Mouse (Mus musculus) ovary, postnatal 14 days (tissue): ENCODE measurements around the gene Dnajb7.

ENCODE experiments used
- DNase-seq: peaks from one replicate; pipeline ENCODE4 v3.0.0; 2022; ENCODE audit warnings: low spot score

Gene Dnajb7

DNA sequence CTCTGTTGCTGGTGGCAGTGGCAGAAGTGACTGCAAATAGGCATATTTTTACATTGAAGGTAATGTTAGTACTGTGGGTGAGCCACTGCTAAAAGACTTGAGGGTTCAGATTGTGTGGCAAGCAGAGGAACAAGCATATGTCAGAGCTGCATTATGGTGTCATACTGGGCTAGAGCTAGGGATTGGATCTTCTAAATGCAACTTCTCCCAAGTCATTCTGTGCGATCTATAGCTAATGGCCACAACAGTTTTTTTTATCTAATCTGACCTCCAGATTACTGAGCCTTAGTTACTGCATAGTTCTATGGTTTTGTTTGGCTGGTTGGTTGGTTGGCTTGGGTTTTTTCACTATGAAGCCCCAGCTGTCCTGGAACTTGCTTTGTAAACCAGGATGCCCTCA is at the start of gene Dnajb7:
TSS of gene Dnajb7 (minus strand) at position 101 of the 400 bp plus-strand sequence.
- DNase-seq = no peak

DNA sequence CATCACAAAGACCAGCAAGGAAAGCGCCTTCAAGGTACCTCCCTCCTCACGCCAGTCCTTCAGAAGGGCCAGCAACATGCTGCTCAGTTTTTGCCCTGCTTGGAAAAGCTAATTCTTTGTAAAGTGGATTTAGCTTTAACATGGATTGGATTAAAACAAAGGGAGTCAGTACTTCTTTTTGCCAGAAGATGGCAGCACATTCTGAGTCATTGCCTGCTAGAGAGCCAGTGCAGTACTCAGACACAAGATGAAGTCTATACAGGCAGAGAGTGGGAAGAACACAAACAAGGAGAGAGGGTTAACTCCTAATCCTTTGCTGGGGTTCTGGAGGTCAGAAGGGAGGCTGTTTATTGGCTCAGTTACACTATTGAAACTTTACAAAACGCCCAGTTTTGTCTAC is 40.4 kb upstream of the Dnajb7 start:
- peak; percentile 69 for DNase-seq

DNA sequence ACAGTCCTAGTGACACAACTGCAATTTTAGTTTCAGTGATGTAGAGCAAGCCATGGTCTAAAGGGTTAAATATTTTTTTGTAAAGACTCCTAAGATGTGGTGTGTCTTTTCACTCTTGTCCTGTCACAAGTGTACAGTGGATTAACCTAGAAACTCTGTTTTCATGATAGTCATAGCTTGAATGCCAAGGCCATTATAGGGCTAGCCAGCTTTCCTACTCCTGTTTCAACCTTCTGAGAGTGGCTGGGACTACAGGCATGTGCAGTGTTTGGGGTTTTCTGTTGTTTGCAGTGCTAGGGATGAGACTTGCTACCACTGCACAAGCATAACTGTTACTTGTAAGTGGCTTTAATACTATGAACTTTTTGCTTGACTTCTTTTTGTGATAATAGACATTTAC is 31.1 kb upstream of the Dnajb7 start:
- DNase-seq = no peak

DNA sequence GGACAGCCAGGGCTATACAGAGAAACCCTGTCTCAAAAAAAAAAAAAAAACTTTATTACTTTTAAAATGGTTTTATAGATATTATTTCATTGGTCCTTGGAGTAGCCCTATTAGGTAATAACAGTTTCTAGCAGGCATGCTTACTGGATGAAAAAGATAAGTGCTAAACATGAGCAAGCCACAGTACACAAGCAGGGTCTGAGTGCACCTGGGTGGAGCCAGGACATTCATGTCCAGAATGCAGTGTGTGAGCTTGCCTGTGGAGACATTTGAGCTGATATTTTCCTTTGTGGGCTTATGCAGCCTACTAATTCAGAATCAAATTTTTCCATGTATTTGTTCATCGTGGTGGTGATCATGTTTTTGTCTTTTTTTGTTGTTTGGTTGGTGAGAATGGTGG is 30.2 kb upstream of the Dnajb7 start:
- DNase-seq = no peak

DNA sequence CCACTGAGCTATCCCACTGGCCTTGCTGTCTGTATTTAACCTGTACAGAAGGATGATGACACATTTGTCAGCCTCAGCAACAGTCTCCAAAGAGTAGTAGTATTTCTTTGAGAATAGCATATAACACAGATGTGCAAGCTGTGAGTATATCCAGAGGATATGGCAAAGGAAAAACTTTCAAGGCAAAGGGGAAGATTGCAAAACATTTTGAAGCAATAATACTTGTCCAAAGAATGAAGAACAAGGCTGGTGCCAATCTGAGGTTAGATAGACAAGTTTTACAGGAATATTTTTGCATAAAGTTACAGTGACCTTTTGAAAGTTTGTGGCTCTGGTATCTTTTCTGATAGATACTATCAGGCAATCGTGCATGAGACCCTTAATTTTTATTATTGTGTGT is 23.1 kb upstream of the Dnajb7 start:
- no peak for DNase-seq

DNA sequence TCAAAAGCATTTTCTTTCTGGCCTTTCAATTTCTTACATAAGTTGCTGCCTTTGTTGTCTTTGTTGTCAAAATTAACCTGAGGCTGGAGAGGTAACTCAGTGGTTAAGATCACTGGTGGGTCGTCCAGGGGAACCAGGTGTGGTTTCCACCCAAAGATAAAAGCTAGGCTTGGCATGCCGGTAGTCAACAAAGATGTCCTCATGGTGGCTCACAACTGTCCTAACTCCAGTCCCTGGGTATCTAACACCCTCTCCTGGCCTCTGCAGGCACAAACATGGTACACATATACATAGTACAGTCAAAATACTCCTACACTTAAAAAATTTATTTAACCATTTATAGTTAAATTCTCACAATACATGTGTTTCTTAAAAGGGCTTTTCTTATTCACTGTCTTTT is 19.8 kb upstream of the Dnajb7 start:
- no peak for DNase-seq

DNA sequence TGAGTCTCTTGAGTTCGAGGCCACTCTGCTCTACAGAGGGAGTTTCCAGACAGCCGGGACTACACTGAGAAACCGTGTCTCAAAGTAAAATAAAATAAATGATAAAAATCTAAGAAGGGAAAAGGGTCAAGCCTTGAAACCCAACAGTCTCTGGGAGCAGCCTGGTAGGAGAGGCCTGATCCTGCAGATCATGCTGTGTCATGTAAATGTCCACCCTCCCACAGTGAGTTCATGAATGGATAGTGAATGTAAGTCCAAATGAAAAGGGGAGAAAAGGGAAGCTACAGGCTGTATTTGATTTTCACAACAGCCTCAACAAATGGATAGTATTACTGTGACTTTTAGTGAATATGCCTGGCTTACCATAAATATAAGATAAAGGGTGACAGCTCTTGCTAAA is 17.2 kb upstream of the Dnajb7 start:
- DNase-seq = no peak

DNA sequence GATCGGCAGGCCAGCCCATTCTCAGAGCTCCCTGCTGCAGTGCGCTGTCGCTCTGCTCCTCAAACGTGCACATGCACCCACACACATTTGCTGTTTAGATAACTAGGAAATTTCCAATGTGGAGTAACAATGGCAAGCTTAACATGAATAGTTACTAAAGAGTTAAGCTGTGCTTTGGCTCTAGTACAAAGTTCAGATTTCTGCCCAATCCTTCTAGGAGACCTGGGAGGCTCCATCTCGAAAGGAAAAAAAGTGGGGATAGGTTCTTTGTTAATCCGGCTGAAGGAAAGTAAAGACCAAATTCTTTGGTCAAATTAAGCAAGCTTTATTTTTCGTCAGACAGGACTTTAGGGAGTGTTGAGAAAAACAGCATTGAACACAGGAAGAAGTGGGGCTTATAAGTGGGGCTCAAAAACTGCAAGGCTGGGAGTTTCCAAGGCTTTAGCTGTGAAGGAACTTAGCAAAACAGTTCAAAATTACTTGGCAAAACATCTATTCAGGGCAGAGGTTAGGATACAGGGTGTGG is 14.1 kb upstream of the Dnajb7 start:
- DNase-seq = no peak

DNA sequence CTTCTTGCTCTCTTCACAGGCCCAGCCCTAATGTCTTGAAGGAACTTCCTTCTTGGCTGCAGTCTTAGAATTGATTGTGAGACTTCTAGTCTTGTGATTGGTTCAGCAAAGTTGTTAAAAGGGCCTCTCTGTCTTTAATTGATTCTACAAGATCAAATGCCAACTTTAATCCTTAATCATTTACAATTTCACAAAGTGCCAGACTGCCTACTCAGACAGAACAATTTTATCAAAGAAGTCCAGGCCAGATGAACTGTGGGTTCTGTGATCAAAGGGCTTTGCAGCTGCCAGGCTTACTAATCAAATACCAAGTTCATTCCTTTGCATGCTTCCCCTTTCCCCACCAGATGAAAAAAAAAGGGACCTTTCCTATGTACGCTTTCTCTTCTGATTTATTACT is 13.4 kb upstream of the Dnajb7 start:
- DNase-seq = no peak

DNA sequence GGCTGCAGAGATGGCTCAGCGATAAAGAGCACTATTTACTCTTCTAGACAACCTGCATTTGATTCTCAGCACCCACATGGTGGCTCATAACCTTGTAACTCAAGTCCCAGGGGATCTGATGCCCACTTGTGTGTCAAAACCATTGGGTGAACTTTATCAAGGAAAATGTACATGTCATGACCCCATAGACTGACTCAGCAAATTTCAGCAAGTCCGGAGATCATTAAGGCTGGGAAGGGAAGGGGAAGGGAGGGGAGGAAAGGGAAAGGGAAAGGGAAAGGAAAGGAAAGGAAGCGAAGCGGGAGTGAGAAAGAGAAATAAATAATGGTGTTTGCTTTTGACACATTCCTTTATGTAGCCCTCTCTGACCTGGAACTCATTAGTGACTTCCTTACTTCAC is 10.0 kb upstream of the Dnajb7 start:
- DNase-seq = no peak

DNA sequence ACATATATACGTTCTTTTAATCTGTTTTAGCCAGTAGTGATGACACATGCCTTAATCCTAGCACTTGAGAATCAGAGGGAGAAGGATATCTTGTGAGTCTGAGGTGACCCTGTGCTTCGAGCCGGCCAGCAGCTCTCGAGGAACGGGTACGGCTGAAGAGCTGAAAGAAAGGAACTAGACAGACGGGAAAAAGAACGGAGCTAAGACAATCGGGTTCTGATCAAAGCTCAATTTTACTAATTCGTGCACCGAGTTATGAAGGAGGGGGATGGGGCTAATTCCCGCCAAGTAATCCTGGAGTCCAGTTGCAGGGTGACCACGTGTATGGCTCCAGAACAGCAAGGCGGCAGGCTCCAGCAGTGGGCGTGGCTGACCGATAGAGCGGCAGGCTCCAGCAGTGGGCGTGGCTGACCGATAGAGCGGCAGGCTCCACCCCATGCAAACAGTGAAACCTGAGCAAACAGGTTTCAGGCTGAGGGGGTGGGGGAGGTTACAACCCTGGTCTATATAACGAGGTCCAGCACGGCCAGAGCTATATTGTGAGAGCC is 8.7 kb upstream of the Dnajb7 start:
- DNase-seq = peak; percentile 29

DNA sequence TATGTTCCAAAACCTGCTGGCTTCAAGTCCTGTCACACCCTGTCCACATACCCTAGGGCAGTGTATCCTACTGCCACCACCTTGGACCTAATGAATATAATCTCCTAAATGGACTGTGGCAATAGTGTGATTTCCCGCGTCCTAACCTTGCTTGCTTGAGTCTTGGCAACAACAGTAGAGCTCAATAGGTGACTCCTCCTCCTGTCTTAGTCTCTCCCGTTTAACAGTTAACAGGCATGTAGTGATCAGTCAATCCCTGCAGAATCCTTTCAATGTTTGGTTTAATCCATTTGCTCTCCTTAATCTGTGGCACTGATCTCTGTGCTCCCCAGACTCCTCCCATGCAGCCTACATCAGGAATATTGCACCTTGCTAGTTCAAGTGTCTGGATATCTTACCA is 3.1 kb downstream of the Dnajb7 start:
- DNase-seq = no peak

DNA sequence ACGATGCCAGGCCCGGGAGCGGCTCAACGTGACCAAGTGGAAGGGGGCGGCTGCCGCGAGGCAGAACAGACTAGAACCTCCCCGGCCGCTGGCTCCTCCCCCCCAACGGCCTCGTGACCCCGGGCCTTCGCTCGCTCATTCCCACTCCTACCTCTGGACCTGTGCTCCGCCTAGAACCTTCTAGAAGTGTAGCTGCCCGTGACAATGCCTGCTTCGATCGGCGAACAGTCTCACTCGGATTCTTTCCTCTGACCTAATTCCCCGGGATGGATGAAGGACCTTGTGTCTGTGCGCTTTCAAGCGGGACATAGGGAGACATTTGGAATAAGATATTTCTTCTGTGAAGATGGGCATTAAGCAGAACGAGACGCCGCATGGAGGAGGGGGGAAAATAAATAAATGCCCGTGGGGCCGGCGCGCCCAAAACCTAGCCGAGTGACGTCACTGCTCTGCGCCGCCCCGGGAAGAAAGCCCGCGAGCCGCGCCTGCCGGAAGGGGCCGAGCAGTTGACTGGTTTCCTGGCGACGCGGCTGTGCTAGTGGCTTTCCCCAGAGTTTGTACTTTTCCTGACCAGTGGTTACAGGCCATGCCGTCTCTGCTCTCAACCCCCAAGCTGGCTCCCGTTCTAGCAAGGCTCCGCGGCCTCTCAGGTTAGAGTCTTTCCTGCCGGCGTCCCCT is 8.3 kb downstream of the Dnajb7 start, which contains the start of the genes St13 and Xpnpep3:
TSS of gene St13 (minus strand) at position 440 of the 678 bp plus-strand sequence.
TSS of gene Xpnpep3 (plus strand) at position 501 of the 678 bp plus-strand sequence.
- peak; percentile 99 for DNase-seq

DNA sequence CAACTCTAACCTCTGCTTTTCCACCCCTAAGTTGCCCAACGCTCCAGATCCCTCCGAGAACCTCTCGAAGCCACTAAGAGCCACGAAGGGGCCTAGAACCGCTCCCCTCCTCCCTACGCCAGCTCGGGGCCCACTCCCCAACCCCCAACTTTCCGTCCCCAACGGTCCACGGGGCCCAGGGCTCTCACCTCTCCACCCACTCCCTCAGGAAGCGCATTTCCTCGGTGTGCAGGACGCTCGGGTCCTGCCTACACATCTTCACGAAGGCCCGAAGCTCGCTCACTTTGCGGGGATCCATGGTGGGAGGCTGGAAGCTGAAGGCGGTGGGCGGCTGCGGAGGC is 8.8 kb downstream of the Dnajb7 start:
- no peak for DNase-seq

DNA sequence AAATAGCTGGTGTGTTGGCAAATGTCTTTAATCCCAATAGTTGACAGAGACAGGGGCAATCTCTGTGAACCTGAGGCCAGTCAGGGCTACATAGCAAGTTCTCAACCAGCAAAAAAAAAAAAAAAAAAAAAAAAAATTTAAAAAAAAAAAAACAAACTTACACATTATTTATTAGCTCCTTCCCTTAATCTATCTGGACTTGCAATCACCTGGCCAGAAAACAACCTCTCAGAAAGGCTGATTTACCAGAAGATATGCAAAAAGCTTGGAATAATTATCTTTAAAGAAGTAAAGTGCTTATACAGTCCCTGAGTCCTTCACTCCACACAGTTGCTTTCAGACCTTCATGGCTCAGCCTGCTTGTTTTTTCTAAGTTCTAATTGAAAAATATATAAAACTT is 9.9 kb downstream of the Dnajb7 start:
- no peak for DNase-seq

DNA sequence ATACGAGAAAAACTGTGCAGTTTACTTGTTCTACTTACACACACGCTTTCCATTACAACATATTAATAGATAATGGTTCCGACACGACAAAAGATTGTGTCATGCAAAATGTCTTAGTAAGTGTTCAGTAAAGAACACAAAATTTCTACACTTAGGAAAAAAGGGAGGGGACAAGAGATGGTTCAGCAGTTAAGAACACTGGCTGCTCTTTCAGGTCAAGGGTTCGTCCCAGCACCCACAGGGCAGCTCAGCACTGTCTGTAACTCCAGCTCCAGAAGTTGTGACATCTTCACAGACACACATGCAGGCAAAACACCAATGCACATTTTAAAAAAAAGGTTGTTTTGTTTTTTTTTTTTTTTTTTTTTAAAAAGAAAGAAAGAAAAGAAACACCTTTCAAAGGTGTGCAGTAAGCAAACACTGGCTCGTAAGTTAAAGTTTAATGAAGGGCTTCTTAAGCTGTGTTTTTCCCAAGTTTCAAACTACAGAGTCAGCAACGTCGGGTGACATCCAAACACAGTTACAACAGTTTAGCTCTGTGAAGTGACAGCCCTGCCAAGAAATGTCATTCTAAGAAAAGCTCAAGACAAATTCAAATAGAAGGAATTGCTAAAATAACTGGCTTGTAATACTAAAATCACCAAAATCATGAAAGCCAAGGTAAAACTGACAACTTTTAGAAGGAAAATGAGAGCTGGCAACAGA is 13.7 kb downstream of the Dnajb7 start:
- no peak for DNase-seq

DNA sequence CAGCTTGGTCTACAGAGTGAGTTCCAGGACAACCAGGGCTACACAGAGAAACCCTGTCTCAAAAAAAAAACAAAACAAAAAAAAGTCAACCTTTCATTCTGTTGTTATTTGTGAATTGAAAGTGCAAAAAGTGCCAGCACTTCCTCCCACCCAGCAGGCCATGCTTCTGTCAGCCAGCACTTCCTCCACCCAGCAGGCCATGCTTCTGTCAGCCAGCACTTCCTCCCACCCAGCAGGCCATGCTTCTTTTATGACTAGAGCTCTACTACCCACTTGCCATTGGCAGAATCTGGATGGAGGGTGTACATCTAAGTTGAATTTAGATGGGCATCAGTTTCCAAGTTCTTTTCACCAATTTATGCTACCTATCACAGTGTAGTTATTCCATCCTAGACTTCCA is 15.1 kb downstream of the Dnajb7 start:
- no peak for DNase-seq

DNA sequence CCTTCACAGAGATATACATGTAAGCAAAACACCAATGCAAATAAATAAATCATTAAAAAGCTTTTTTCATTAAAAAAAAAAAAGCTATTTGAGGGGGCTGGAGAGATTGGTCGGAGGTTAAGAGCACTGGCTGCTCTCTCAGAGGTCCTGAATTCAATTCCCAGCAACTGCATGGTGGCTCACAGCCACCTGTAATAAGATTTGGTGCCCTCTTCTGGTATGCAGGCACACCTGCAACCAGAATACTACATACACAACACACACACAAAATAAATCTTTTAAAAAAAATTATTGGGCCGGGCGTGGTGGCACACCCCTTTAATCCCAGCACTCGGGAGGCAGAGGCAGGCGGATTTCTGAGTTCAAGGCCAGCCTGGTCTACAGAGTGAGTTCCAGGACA is 21.8 kb downstream of the Dnajb7 start:
- no peak for DNase-seq

DNA sequence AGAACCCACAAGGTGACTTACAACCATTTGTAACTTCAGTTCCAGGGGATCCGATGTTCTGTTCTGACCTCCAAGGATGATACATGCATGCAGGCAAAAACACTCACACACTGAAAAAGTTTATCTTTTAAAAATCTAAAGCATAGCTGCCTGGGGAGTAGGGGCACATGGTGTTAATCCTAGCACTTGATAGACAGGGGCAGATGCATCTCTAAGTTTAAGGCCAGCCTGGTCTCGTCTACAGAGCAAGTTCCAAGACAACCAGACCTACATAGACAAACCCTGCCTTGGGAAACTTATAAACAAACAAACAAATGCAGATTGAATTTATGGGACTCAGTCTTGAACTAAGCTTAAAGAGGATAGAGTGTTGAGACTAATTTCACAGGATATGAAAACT is 29.3 kb downstream of the Dnajb7 start:
- DNase-seq = no peak

DNA sequence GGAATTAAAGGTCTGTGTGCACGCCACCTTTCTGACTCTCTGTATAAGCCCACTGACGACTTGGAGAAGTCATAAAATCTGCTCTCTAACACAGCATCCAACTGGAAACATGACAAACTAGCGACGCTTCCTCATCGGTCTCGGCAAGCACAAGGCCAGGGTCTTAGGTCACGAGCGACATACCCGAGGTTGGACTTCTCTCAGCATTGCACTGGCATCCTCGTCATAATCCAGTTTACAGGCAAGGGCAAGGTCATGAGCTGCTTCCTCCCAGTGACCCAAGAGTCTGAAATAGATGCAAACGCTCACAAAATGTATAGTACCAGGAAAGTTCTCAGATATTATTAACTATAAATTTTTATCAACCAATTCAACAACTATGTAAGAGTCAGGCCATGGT is 33.5 kb downstream of the Dnajb7 start:
- no peak for DNase-seq

DNA sequence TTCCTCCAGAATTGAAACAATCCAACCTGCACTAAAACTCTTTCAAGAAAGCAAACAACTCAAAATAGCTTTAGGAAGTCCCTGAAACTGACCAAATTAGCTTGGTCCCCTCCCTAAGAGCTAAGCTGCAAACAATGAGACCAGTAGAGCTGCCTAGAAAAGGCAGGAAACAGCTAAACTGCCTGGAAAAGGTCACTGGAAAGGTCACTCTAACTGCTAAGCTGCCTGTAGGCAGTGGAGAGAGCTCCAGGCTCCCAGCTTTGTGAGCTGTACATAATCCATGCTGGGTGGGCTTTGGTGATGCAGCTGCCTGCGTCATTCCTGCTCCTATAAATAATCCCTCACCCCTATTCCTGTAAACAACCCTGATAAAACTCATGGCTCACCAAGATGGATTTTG is 37.7 kb downstream of the Dnajb7 start:
- no peak for DNase-seq

DNA sequence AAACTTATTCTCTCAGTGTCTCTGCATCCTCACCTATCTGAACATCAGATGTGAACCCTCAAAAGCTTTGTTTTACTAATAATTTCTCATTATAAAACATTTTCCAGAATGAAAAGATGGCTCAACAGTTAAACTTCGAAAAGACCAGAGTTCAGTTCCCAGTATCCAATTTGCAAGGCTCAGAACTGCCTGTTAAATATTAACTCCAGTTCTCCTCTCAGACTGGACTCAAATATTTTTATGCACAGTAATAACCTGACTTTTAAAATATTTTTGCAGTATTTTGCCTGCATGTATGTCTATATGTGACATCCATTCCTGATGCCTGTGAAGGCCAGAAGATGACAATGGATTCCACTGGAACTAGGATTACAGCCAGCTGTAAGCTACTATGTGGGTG is 39.5 kb downstream of the Dnajb7 start:
- DNase-seq = no peak

DNA sequence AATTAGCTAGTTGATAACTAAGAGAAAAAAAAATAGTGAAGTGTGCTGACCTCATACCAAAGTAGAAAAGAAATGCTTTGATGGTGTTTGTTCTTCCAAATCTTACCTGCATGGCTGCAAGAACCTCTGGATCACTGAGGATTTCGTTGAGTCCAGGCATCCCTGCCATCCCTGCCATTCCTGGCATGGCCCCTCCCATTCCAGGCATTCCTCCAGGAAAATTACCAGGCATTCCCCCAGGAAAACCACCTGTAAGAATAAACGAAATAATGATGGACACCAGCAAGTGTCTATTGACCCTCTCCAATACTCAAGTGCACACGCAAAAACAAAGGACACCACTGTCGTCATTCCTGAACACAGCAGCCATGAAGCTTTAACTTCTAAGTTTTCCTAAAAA is 41.9 kb downstream of the Dnajb7 start:
- no peak for DNase-seq
